Mouse (Mus musculus): Measurements from ENCODE around the gene Svopl. TPM values are rescaled to one million over a fixed set of nuclear protein-coding genes. Genes with fewer than 3 reads are reported as not detected.

Gene Svopl
- 0.29 and 0.64 TPM in 2 replicates for polyA plus RNA-seq (2011; ENCODE audit: insufficient read depth, insufficient read length, low read depth, missing spikeins)

DNA sequence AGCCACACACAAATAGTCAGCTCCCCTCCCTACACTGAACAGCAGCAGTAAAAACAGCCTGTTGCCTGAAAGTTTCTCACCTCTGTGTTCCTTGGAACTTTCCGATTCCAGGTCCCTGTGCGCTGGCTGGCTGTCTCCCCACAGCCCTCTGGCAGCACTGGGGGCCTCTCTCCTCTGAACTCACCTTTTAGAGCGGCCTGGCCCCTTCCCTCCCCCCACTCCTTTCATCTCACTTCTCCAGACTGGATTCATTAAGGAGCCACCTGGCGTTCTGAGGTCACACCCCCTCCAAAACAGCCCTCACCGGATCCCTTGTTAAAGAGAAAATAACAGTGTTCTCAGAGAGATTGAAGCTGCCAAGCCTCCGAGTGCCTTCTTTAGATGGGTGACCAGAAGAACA lies at the start of gene Svopl:
Gene Svopl (minus strand): TSS at position 159 of the 400 bp plus-strand sequence.
- Histone ChIP-seq H3K27me3 (ENCODE audit: control insufficient read depth, insufficient read depth, low read length, poor library complexity, severe bottlenecking) (no peaks in the 10 kb centered on the region), H3K4me3 (ENCODE audit: low read depth, low read length) (no peak within 1 kb of the TSS), H3K36me3 (ENCODE audit: control insufficient read depth, insufficient read depth, low read length, poor library complexity, severe bottlenecking) (no peaks in the 10 kb centered on the region), H3K27ac (ENCODE audit: insufficient read depth, low read length) (no peak within 1 kb of the TSS), H3K9me3 (replicated peaks; ENCODE audit: control insufficient read depth, insufficient read depth, low read length, poor library complexity, severe bottlenecking) (no peaks in the 10 kb centered on the region), H3K4me1 (ENCODE audit: control insufficient read depth, insufficient read depth, low read length) (no peaks in the 10 kb centered on the region), H3K9ac (ENCODE audit: low read depth, poor library complexity, severe bottlenecking) (no peak within 1 kb of the TSS)
- TF ChIP-seq CTCF (IDR thresholded peaks at IDR 0.05; ENCODE audit: low read depth, low read length) (no peak), EP300 (IDR thresholded peaks at IDR 0.05; ENCODE audit: insufficient read depth, low read depth, low read length) (no peak), POLR2A (IDR thresholded peaks at IDR 0.05; ENCODE audit: insufficient read depth, low read length) (no peak)

DNA sequence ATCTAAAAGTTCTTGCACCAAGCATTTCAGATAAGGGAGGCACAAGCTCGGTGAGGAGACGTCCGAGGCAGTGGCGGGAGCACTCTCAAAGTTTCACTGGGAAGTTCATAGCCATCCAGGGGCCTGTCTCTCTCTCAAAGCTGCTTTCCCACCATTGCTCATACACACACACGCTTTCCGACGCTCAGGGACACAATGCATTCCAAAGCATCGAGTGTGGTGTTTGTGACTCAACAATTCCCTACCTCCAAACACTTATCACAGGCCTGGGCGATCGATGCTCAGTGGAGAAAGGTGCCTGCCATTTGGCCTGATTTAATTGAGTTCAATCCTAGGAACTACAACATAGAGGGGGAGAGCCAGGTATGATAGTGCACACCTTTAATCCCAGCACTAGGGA lies 47.9 kb upstream of the Svopl start:
- H3K36me3 ChIP-seq (ENCODE audit: control insufficient read depth, insufficient read depth, low read length, poor library complexity, severe bottlenecking) = no peaks in the 10 kb centered on the region
- TF ChIP-seq CTCF (IDR thresholded peaks at IDR 0.05; ENCODE audit: low read depth, low read length) (no peak), EP300 (IDR thresholded peaks at IDR 0.05; ENCODE audit: insufficient read depth, low read depth, low read length) (no peak), POLR2A (IDR thresholded peaks at IDR 0.05; ENCODE audit: insufficient read depth, low read length) (no peak)
- H3K4me1 ChIP-seq (ENCODE audit: control insufficient read depth, insufficient read depth, low read length) = peaks cover 2% of the 10 kb centered on the region
- H3K9me3 ChIP-seq (replicated peaks; ENCODE audit: control insufficient read depth, insufficient read depth, low read length, poor library complexity, severe bottlenecking) = 0 out of 2 replicates have a peak, but pooled peaks cover 2% of the 10 kb centered on the region
- no peak overlapping the region for H3K27ac ChIP-seq (ENCODE audit: insufficient read depth, low read length)
- H3K27me3 ChIP-seq (ENCODE audit: control insufficient read depth, insufficient read depth, low read length, poor library complexity, severe bottlenecking) = no peaks in the 10 kb centered on the region
- no peak overlapping the region for H3K9ac ChIP-seq (ENCODE audit: low read depth, poor library complexity, severe bottlenecking)
- H3K4me3 ChIP-seq (ENCODE audit: low read depth, low read length) = no peak overlapping the region

DNA sequence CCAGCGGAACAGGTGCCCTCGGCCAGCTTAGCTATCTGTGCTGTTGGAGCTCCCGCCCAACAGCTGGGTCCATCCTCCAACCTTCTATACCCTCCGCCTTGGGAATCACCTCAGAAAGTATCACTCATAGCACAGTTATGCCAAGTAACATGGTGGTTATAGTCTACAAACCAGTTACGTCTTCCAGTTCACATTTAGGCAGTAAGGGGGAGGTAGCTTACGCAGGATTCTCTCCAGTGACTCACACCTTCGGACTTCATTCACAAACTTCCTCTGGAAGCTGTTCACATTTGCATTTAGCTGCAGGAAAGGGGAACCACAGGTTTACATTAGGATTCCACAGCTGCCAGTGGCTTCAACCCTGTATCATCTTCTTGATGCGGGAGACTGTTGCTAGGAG lies 45.7 kb upstream of the Svopl start:
- Histone ChIP-seq H3K36me3 (ENCODE audit: control insufficient read depth, insufficient read depth, low read length, poor library complexity, severe bottlenecking) (no peaks in the 10 kb centered on the region), H3K4me3 (ENCODE audit: low read depth, low read length) (no peak overlapping the region), H3K9ac (ENCODE audit: low read depth, poor library complexity, severe bottlenecking) (no peak overlapping the region), H3K9me3 (replicated peaks; ENCODE audit: control insufficient read depth, insufficient read depth, low read length, poor library complexity, severe bottlenecking) (0 out of 2 replicates have a peak, but pooled peaks cover 2% of the 10 kb centered on the region), H3K4me1 (ENCODE audit: control insufficient read depth, insufficient read depth, low read length) (peaks cover 2% of the 10 kb centered on the region), H3K27me3 (ENCODE audit: control insufficient read depth, insufficient read depth, low read length, poor library complexity, severe bottlenecking) (no peaks in the 10 kb centered on the region), H3K27ac (ENCODE audit: insufficient read depth, low read length) (no peak overlapping the region)
- TF ChIP-seq POLR2A (IDR thresholded peaks at IDR 0.05; ENCODE audit: insufficient read depth, low read length) (no peak), EP300 (IDR thresholded peaks at IDR 0.05; ENCODE audit: insufficient read depth, low read depth, low read length) (no peak), CTCF (IDR thresholded peaks at IDR 0.05; ENCODE audit: low read depth, low read length) (no peak)

DNA sequence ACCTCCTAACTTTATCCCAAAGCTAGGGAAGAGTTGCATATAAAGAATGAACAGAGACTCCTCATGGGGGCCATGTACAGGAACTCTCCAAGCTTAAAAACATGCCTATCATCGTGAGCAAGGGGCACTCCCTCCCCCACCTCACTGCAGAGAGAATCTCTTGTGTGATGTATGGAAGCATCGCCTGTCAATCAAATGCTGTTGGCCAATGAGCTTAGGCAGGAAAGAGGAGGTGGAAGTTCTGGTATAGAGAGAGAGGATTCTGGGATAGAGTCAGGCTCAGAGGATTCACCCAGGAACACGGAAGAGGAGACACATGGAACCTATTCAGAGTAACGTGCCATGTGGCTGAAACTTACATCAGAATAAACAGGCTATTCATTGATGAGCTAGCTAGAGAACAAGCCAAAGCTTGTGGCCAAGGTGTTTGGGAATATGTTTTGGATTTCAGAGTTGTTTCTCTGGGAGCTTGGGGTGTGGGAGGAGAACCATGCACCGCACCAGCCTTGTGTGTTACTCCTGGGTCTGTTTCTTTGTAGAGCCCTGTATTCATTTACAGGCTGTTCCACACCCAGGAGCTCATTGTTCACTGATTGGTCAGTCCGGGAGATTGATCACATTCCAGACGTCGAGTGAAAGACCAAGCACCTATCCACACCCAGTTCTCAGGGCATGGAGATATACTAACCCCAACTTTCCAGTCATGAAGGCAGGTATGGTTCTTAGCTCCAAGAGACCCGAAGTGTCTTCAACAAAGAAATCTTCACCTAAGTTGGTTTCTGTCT lies 40.6 kb upstream of the Svopl start:
- Histone ChIP-seq H3K9me3 (replicated peaks; ENCODE audit: control insufficient read depth, insufficient read depth, low read length, poor library complexity, severe bottlenecking) (0 out of 2 replicates have a peak, but pooled peaks cover 2% of the 10 kb centered on the region), H3K4me1 (ENCODE audit: control insufficient read depth, insufficient read depth, low read length) (no peaks in the 10 kb centered on the region), H3K36me3 (ENCODE audit: control insufficient read depth, insufficient read depth, low read length, poor library complexity, severe bottlenecking) (no peaks in the 10 kb centered on the region), H3K27me3 (ENCODE audit: control insufficient read depth, insufficient read depth, low read length, poor library complexity, severe bottlenecking) (no peaks in the 10 kb centered on the region), H3K4me3 (ENCODE audit: low read depth, low read length) (no peak overlapping the region), H3K9ac (ENCODE audit: low read depth, poor library complexity, severe bottlenecking) (no peak overlapping the region), H3K27ac (ENCODE audit: insufficient read depth, low read length) (no peak overlapping the region)
- TF ChIP-seq POLR2A (IDR thresholded peaks at IDR 0.05; ENCODE audit: insufficient read depth, low read length) (no peak), EP300 (IDR thresholded peaks at IDR 0.05; ENCODE audit: insufficient read depth, low read depth, low read length) (no peak), CTCF (IDR thresholded peaks at IDR 0.05; ENCODE audit: low read depth, low read length) (no peak)

DNA sequence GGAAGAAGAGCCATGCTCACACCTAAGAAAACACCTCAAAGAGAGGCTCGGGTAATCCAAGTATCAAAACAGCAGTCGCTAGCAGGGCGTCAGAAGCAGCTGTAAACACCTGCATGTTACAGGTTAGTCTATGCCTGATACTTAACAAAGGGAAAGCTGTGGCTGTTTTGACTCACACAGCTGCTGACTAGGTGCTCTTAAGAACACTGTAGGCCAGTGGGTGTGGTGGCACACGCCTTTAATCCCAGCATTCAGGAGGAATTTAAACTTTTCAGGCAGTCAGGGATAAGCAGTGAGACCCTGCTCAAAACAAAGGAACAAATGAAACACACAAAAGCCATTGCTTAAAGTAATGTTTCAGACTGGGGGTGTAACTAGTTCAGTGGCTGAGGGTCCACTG lies 36.4 kb upstream of the Svopl start:
- no peaks in the 10 kb centered on the region for H3K4me1 ChIP-seq (ENCODE audit: control insufficient read depth, insufficient read depth, low read length)
- H3K27ac ChIP-seq (ENCODE audit: insufficient read depth, low read length) = no peak overlapping the region
- H3K36me3 ChIP-seq (ENCODE audit: control insufficient read depth, insufficient read depth, low read length, poor library complexity, severe bottlenecking) = no peaks in the 10 kb centered on the region
- no peak overlapping the region for H3K4me3 ChIP-seq (ENCODE audit: low read depth, low read length)
- H3K9me3 ChIP-seq (replicated peaks; ENCODE audit: control insufficient read depth, insufficient read depth, low read length, poor library complexity, severe bottlenecking) = no peaks in the 10 kb centered on the region
- H3K9ac ChIP-seq (ENCODE audit: low read depth, poor library complexity, severe bottlenecking) = no peak overlapping the region
- no peak for TF ChIP-seq EP300 (IDR thresholded peaks at IDR 0.05; ENCODE audit: insufficient read depth, low read depth, low read length)
- H3K27me3 ChIP-seq (ENCODE audit: control insufficient read depth, insufficient read depth, low read length, poor library complexity, severe bottlenecking) = no peaks in the 10 kb centered on the region

DNA sequence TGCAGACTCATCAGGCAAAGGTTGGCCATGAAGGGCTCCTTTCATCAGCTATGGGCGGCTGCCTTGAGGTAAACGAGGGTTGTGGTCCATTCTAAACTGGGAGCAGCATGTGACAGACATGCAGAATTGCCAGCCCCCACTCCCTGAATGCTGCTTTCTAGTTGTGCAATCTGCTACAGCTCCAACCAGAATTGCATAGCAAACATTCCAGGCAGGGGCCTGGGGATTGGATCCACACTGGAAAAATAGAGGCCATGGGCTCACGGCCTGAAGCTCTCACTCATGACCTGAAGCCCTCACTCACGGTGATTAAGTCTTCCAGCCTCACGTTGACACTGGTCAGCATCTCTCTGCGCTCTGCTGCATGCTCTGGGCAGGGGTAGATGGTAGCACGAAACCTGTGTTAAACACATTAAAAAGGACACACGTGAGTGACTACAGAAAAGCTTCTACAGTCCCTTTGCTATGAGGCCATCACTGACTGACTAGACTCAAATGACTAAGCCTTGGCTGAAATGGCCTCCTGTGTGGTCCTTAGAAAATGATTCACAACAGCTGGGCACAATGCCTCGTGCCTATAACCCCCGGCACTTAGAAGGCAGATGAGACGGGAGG lies 35.0 kb upstream of the Svopl start:
- TF ChIP-seq CTCF (IDR thresholded peaks at IDR 0.05; ENCODE audit: low read depth, low read length) = no peak
- TF ChIP-seq POLR2A (IDR thresholded peaks at IDR 0.05; ENCODE audit: insufficient read depth, low read length) = no peak
- TF ChIP-seq EP300 (IDR thresholded peaks at IDR 0.05; ENCODE audit: insufficient read depth, low read depth, low read length) = no peak
- H3K27ac ChIP-seq (ENCODE audit: insufficient read depth, low read length) = no peak overlapping the region
- no peaks in the 10 kb centered on the region for H3K4me1 ChIP-seq (ENCODE audit: control insufficient read depth, insufficient read depth, low read length)
- no peak overlapping the region for H3K9ac ChIP-seq (ENCODE audit: low read depth, poor library complexity, severe bottlenecking)
- H3K4me3 ChIP-seq (ENCODE audit: low read depth, low read length) = no peak overlapping the region
- H3K9me3 ChIP-seq (replicated peaks; ENCODE audit: control insufficient read depth, insufficient read depth, low read length, poor library complexity, severe bottlenecking) = no peaks in the 10 kb centered on the region
- H3K36me3 ChIP-seq (ENCODE audit: control insufficient read depth, insufficient read depth, low read length, poor library complexity, severe bottlenecking) = no peaks in the 10 kb centered on the region
- H3K27me3 ChIP-seq (ENCODE audit: control insufficient read depth, insufficient read depth, low read length, poor library complexity, severe bottlenecking) = no peaks in the 10 kb centered on the region

Data from ES-Bruce4 (cell line).